Mouse (Mus musculus): ENCODE results near the gene Hdhd5. TPM values are rescaled to one million over a fixed set of nuclear protein-coding genes. Genes with fewer than 3 reads are reported as not detected.

The Hdhd5 gene
- total RNA-seq, 2 experiments from 2014 or later: 0.26 TPM; not detected in 1

DNA sequence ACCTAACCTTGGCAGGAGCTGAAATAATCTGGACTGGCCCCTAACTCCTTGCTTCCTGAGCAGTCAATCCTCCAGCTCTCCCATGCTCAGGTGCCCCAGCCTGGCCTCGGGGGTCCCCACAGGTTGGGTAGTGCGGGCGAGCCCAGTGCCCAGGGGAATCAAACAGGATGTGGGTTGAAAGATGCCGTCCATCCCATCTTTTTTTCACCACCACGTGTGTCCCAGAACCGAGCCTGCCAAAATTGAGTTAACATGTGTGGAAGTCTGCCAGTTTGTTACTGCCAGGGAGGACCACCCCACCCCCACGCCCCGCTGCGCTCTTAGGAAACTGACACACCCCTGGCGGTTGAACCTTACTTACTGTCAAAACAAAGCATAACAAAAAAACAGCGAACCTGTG, 67.2 kb downstream of the Hdhd5 start:
- peak; percentile 57 for ATAC-seq (replicated peaks; ENCODE audit: low FRiP score, poor library complexity, severe bottlenecking)

DNA sequence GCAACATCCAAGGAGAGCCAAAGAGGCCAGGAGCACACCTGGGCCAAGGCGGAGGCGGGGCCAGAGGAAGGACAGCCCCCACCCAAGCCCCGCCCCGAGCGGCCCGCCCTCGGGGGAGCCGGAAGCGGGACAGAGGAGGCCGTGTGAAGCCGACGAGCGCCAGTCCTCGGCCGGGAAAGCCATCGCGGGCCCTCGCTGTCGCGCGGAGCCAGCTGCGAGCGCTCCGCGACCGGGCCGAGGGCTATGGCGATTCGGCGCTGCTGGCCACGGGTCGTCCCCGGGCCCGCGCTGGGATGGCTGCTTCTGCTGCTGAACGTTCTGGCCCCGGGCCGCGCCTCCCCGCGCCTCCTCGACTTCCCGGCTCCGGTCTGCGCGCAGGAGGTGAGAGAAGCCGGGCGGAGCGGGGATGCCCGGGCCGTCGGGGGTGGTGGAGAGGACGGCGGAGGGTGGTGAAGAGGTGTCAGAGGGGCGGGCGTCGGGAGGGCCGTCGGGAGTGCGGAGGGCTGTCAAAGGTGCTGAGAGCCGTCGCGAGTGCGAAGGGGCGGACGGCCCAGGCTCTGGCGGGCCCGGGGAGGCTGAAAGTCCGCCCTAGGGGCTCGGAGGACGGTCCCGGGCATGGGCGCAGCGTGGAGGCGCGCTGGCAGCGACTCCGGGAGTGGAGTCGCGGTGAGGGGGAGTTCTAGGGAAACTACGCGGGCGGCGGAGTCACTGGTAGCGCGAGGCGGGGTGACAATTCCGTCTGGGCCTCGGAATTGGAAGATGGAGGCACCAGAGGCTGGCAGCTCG, 67.8 kb downstream of the Hdhd5 start, which contains the start of gene Il17ra:
Il17ra (plus strand) TSS at position 162 of the 786 bp plus-strand sequence.
- peak; percentile 78 for ATAC-seq (replicated peaks; ENCODE audit: low FRiP score, poor library complexity, severe bottlenecking)

- no peak for ATAC-seq (replicated peaks; ENCODE audit: low FRiP score, poor library complexity, severe bottlenecking)
These were observed 68.9 kb downstream of the Hdhd5 start for GRCm38 (mm10) chr6:120462251-120462650.

DNA sequence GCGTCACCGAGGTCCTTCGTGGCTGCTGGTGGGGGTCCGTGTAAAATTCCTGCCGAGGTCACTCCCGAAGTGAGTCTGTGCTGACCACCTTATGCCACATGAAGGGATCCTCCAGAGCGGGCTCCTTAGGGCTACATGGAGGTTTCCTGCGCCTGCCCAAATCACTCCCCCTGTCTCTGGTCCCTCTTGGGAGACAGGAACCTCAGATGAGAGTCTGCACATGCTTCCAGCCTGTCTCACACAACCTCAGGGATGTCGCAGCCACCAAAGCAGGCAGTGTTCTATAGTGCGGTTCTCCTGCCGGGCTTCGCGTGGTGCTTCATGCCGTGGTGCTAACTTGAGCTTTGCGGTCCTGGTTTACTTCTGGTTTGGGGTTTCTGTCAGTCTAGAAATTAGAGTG, 69.9 kb downstream of the Hdhd5 start:
- no peak for ATAC-seq (replicated peaks; ENCODE audit: low FRiP score, poor library complexity, severe bottlenecking)

Other genes with a start within 250 kb of the Hdhd5 start
- gene D330020A13Rik, start 237.0 kb downstream of the Hdhd5 start, total RNA-seq (2015; ENCODE audit: low replicate concordance): not detected in 2 replicates
- not detected in 2 replicates for gene D330020A13Rik, start 237.0 kb downstream of the Hdhd5 start, total RNA-seq (2017; ENCODE audit: low replicate concordance)
- 0.42 and 0.58 TPM in 2 replicates for gene B4galnt3, start 236.8 kb downstream of the Hdhd5 start, total RNA-seq (2015; ENCODE audit: low replicate concordance)
- 0.26 and 0.70 TPM in 2 replicates for gene B4galnt3, start 236.8 kb downstream of the Hdhd5 start, total RNA-seq (2017; ENCODE audit: low replicate concordance)
- gene Kdm5a, start 167.2 kb downstream of the Hdhd5 start, total RNA-seq (2015; ENCODE audit: low replicate concordance): 29.2 and 34.5 TPM in 2 replicates
- gene Kdm5a, start 167.2 kb downstream of the Hdhd5 start, total RNA-seq (2017; ENCODE audit: low replicate concordance): 130 and 136 TPM in 2 replicates
- 61.3 and 87.4 TPM in 2 replicates for gene Ccdc77, start 166.9 kb downstream of the Hdhd5 start, total RNA-seq (2015; ENCODE audit: low replicate concordance)
- 173 and 201 TPM in 2 replicates for gene Ccdc77, start 166.9 kb downstream of the Hdhd5 start, total RNA-seq (2017; ENCODE audit: low replicate concordance)
- gene Il17ra, start 68.1 kb downstream of the Hdhd5 start, total RNA-seq (2015; ENCODE audit: low replicate concordance): 9.4 and 13.8 TPM in 2 replicates
- gene Il17ra, start 68.1 kb downstream of the Hdhd5 start, total RNA-seq (2017; ENCODE audit: low replicate concordance): 7.8 and 13.9 TPM in 2 replicates
- gene Tmem121b, start 37.5 kb downstream of the Hdhd5 start, total RNA-seq (2015; ENCODE audit: low replicate concordance): not detected in 2 replicates
- not detected in 2 replicates for gene Tmem121b, start 37.5 kb downstream of the Hdhd5 start, total RNA-seq (2017; ENCODE audit: low replicate concordance)
- gene Cecr2, start 135.1 kb upstream of the Hdhd5 start, total RNA-seq (2015; ENCODE audit: low replicate concordance): 13.1 and 19.2 TPM in 2 replicates
- 17.0 and 25.6 TPM in 2 replicates for gene Cecr2, start 135.1 kb upstream of the Hdhd5 start, total RNA-seq (2017; ENCODE audit: low replicate concordance)
- gene Slc25a18, start 242.3 kb upstream of the Hdhd5 start, total RNA-seq (2015; ENCODE audit: low replicate concordance): not detected in 2 replicates
- 0.26 TPM in 1 of 2 replicates, not detected in the other for gene Slc25a18, start 242.3 kb upstream of the Hdhd5 start, total RNA-seq (2017; ENCODE audit: low replicate concordance)

Data from erythroblast, adult 5-6 weeks (primary cell).